Mouse (Mus musculus): ENCODE measurements around the gene Olfr61.
"Not testable (repeated sequence)": the region's sequence is repeated elsewhere in the genome, so short reads cannot be mapped to it uniquely, and the experiment has no call there.

Olfr61 gene

DNA sequence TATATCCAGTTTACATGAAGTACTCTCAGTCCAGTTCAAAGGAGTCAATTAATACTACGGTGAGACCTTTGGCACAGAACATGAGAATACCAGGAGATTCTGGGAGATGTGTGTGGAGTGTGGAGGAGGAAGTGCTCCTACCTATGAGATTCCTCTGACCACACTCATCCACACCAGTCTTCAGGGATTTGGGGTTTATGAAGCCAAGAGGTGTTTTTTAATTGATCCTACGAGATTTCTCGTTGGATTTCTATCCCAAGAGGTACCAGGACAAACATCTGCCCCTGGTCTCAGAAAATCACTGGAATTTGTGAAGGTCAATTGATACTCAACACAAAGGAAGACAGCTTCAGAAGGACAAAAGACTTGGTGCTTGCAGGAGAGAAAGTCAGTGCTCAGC is at the start of gene Olfr61:
Gene Olfr61, plus strand, starts transcription at position 301 of the 400 bp plus-strand sequence.
- DNase-seq (ENCODE audit: low spot score in 2 of 2) = not testable (repeated sequence)

DNA sequence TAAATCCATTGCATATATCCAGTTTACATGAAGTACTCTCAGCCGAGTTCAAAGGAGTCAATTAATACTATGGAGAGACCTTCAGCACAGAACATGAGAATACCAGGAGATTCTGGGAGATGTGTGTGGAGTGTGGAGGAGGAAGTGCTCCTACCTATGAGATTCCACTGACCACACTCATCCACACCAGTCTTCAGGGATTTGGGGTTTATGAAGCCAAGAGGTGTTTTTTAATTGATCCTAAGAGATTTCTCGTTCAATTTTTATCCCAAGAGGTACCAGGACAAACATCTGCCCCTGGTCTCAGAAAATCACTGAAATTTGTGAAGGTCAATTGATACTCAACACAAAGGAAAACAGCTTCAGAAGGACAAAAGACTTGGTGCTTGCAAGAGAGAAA is 27.8 kb upstream of the Olfr61 start, which contains the start of gene Olfr46:
Gene Olfr46, plus strand, starts transcription at position 301 of the 400 bp plus-strand sequence.
- DNase-seq (ENCODE audit: low spot score in 2 of 2) = not testable (repeated sequence)

DNA sequence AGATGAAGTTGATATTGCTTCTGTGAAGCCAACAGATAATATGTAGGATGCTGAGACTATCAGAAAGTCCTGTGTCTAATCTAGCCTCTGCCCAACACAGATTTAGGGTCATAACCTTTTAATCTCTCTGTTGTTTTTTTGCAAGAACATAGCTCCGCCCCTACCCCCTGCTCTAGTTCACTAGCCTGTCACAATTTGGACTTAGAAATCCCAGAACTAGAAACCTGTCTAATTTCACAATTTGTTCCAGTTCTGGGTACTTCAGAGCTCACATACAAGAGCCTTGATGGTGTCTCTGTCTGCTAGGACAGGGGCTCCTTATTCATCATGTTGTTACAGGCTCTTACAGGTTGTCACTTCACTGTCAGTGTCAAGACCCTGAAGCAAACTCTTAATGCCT is 1.8 kb downstream of the Olfr61 start:
- no peak for DNase-seq (ENCODE audit: low spot score in 2 of 2)

DNA sequence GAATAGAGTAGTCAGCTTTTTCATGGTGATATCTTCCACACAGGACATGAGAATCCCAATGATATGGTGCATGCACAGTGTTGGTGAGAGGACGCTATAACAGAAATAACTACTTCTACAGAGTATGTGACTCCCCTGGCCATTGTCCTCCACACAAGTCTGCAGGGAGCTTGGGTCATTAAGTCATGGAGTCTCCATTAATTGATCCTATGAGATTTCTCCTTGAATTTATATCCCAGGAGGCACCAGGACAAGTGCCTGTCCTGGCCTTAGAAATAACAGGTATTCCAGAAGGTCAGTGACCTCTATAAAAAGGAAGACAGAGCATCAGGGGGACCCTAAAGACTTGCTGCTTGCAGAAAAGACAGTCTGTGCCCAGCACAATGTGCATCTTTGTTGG is 17.4 kb downstream of the Olfr61 start, which contains the start of gene Olfr53:
Gene Olfr53, plus strand, starts transcription at position 301 of the 400 bp plus-strand sequence.
- no peak for DNase-seq (ENCODE audit: low spot score in 2 of 2)

DNA sequence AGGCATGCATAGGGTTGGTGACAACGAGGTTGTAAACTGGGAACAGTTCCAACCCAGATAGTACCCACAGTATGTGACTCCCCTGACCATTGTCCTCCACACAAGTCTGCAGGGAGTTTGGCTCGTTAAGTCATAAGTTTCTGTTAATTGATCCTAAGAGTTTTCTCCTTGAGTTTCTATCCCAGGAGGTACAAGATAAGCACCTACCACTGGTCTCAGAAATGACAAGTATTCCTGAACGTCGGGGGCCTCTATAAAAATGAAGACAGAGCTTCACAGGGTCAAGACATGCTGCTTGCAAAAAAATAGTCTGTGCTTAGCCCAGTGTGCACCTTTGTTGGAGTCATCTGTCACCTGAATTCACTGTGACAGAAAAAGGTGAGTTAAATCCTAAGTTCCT is 30.9 kb downstream of the Olfr61 start, which contains the start of gene Olfr539:
Gene Olfr539, plus strand, starts transcription at position 301 of the 400 bp plus-strand sequence.
- no peak for DNase-seq (ENCODE audit: low spot score in 2 of 2)

DNA sequence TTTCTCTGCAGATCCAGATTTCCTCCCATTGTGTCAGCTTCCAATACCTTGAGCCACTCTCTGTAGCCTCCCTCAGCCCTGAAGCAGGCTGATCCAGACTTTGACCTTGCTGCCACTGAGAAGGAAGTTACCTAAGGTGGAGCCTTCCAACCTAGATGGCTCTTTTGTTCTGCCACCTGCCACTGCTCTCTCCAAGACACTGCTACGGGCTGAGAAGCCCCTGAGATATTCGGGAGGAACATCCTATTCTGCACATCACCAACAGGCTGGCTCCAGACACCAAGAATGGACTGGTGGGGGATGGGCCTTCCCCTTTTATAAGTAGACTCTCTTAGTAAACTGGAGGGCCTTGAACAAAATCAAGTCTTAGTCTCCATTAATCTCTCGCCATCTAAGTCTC is 41.9 kb downstream of the Olfr61 start:
- DNase-seq (ENCODE audit: low spot score in 2 of 2) = not testable (repeated sequence)

DNA sequence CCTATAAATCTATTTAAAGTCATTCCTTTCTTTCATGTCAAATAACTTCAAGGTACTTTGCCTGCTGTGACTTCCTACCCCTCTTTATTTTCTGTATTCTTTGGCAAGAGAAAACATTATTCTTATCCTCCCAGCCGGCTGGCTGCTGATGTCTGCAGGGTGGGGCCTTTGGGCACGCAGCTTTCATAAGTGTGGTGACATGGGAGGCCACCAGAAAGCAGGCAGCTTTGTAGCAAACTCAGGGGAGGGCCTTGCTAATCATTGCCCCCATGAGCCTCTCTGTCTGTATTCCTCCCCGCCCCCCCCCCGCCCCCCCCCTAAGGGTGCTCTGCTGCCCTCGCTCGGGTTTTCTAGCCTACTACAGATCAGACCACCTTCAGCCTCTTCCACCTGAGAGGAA is 47.1 kb downstream of the Olfr61 start:
- DNase-seq (ENCODE audit: low spot score in 2 of 2) = no peak

DNA sequence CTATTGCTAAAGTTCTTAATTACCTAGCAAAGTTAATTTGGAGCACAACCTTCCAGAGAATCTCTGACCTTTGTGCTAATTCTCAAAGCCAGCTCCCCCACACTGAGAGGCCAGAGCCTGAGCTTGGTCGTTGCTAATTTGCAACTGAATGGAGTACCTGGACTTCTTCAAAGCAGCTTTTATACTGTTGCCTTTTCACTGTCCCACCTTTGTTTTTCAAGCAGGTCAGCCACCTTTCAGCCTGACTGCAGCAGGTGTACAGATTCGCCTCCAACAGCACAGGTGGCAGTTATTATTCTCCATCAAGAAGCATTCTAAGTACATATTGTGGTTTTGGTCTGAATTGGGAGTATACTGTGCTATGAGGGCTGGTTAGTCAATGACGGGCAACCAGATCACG is 50.8 kb downstream of the Olfr61 start:
- DNase-seq (ENCODE audit: low spot score in 2 of 2) = not testable (repeated sequence)

DNA sequence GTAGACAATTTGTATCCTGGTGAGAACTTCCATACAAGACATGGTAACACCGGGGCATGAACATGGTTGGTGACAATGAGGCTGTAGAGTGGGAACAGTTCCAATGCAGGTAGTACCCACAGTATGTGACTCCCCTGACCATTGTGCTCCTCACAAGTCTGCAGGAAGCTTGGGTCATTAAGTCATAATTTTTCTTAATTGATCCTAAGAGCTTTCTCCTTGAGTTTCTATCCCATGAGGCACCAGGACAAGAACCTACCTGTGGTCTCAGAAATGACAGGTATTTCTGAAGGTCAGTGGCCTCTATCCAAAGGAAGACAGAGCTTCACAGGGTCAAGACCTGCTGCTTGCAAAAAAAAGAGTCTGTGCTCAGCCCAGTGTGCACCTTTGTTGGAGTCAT is 52.9 kb downstream of the Olfr61 start, which contains the start of gene Olfr45:
Gene Olfr45, plus strand, starts transcription at position 301 of the 400 bp plus-strand sequence.
- no peak for DNase-seq (ENCODE audit: low spot score in 2 of 2)

Measured in frontal cortex, postnatal 25 days (tissue).